Mouse (Mus musculus): ENCODE results near the gene Copb1. TPM values are rescaled to one million over a fixed set of nuclear protein-coding genes. Genes with fewer than 3 reads are reported as not detected.
A peak's percentile ranks its signal among the peaks of the same experiment; 100 is the strongest.

The Copb1 gene
- total and polyA plus RNA-seq, 3 experiments = 50.1 to 405 (median 61.3) TPM

DNA sequence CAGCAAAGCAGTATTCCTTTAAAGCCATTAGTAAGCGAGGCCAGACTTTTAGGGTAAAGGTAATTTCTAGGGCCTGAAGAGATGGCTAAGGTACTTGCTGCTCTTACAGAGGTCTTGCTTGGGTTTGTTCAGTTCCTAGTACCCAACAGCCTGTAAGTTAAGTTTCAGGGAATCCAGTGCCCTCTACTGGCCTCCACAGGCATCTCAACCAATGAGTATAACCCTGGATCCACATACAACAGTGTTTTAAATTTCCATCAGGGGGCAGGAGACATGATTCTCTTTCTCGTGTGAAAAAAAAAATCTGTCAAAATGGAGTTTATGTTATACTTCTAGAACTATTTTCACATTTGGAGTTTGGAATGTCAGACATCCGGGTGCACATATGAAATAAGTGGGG is 27.2 kb upstream of the Copb1 start:
- TF ChIP-seq TCF12 (IDR thresholded peaks at IDR 0.05; ENCODE audit: low read depth, low read length) (no peak), CHD1 (IDR thresholded peaks at IDR 0.05; ENCODE audit: low read depth, low read length) (no peak), KAT2A (conservative IDR thresholded peaks at IDR 0.05; ENCODE audit: low read depth, low read length) (no peak), MAZ (IDR thresholded peaks at IDR 0.05; ENCODE audit: low read depth, low read length) (no peak), NRF1 (IDR thresholded peaks at IDR 0.05; ENCODE audit: insufficient read depth, low read depth, low read length, poor library complexity, severe bottlenecking) (no peak), ZKSCAN1 (IDR thresholded peaks at IDR 0.05; ENCODE audit: low read depth, low read length) (no peak), NELFE (IDR thresholded peaks at IDR 0.05; ENCODE audit: low read depth, low read length) (no peak), EP300 (IDR thresholded peaks at IDR 0.05; ENCODE audit: low read depth in 1 of 2, low read length in 2 of 2) (no peak), ZC3H11A (IDR thresholded peaks at IDR 0.05; ENCODE audit: low read depth, low read length) (peak; percentile 68), GATA1 (IDR thresholded peaks at IDR 0.05; ENCODE audit: low read depth, low read length) (no peak), MAX (IDR thresholded peaks at IDR 0.05; ENCODE audit: low read length) (no peak), POLR2AphosphoS2 (IDR thresholded peaks at IDR 0.05; ENCODE audit: low read length) (no peak), ZNF384 (IDR thresholded peaks at IDR 0.05; ENCODE audit: low read depth, low read length) (peak; percentile 85), MYB (IDR thresholded peaks at IDR 0.05; ENCODE audit: low read depth, low read length) (no peak), TBP (IDR thresholded peaks at IDR 0.05; ENCODE audit: low read depth, low read length) (no peak), MXI1 (IDR thresholded peaks at IDR 0.05; ENCODE audit: low read depth, low read length) (no peak), CTCF (IDR thresholded peaks at IDR 0.05 in 2 of 3, conservative IDR thresholded peaks at IDR 0.05 in 1 of 3; ENCODE audit: control insufficient read depth in 1 of 3, insufficient read depth in 1 of 3, low read depth in 2 of 3, low read length in 3 of 3, poor library complexity in 1 of 3, severe bottlenecking in 1 of 3) (peak; percentile 55 to 99 (median 81)), E2F4 (IDR thresholded peaks at IDR 0.05; ENCODE audit: borderline replicate concordance, low read depth, low read length) (no peak), HCFC1 (IDR thresholded peaks at IDR 0.05; ENCODE audit: low read depth, low read length) (no peak), ELF1 (IDR thresholded peaks at IDR 0.05; ENCODE audit: low read depth, low read length) (no peak), USF1 (IDR thresholded peaks at IDR 0.05; ENCODE audit: low read depth, low read length) (no peak), TAL1 (IDR thresholded peaks at IDR 0.05; ENCODE audit: low read length) (no peak), POLR2A (IDR thresholded peaks at IDR 0.05; ENCODE audit: control insufficient read depth in 1 of 2, insufficient read depth in 1 of 2, low read depth in 1 of 2, low read length in 2 of 2, poor library complexity in 1 of 2) (no peak), SIN3A (IDR thresholded peaks at IDR 0.05; ENCODE audit: low read length) (0 out of 2 replicates have a peak, but pooled peaks have one; percentile 48), RAD21 (IDR thresholded peaks at IDR 0.05; ENCODE audit: low read depth, low read length) (peak; percentile 74), SMC3 (IDR thresholded peaks at IDR 0.05; ENCODE audit: low read depth, low read length) (peak; percentile 82), POLR2AphosphoS5 (IDR thresholded peaks at IDR 0.05; ENCODE audit: borderline replicate concordance, low read depth, low read length) (no peak), MAFK (IDR thresholded peaks at IDR 0.05; ENCODE audit: borderline replicate concordance, low read depth, low read length) (no peak), USF2 (IDR thresholded peaks at IDR 0.05; ENCODE audit: borderline replicate concordance in 1 of 2, insufficient read depth in 1 of 2, low read depth in 1 of 2, low read length in 2 of 2) (no peak), JUND (IDR thresholded peaks at IDR 0.05; ENCODE audit: low read depth, low read length) (no peak), UBTF (IDR thresholded peaks at IDR 0.05; ENCODE audit: borderline replicate concordance, insufficient read depth, low read depth, low read length) (no peak)
- DNase-seq (ENCODE audit: low read depth, low spot score) = peak; percentile 87
- Histone ChIP-seq H3K4me3 (ENCODE audit: control insufficient read depth in 1 of 2, insufficient read depth in 1 of 2, low read depth in 2 of 2, low read length in 2 of 2) (no peak overlapping the region), H3K79me2 (ENCODE audit: control insufficient read depth, insufficient read depth, low read length, poor library complexity) (no peaks in the 10 kb centered on the region), H3K9me3 (replicated peaks; ENCODE audit: insufficient read depth, low read length) (no peaks in the 10 kb centered on the region), H3K4me1 (ENCODE audit: control insufficient read depth in 1 of 2, insufficient read depth in 2 of 2, low read length in 2 of 2) (peaks cover 0 to 8% of the 10 kb centered on the region in 2 experiments; a peak in 1 of 4 replicates), H3K27ac (ENCODE audit: control insufficient read depth, low read depth, low read length) (no peak overlapping the region), H3K27me3 (ENCODE audit: control insufficient read depth in 1 of 2, insufficient read depth in 2 of 2, low read length in 2 of 2) (no peaks in the 10 kb centered on the region), H3K9ac (ENCODE audit: control insufficient read depth, low read depth, low read length, poor library complexity, severe bottlenecking) (peak overlapping the region; percentile 5; the same call in 1 of the 2 replicates), H3K36me3 (ENCODE audit: control insufficient read depth in 1 of 2, insufficient read depth in 2 of 2, low read length in 2 of 2) (peaks cover 0 to 7% of the 10 kb centered on the region in 2 experiments; a peak in 2 of 4 replicates)
